Mouse (Mus musculus): Measurements from ENCODE around the gene Mmaa. TPM values are rescaled to one million over a fixed set of nuclear protein-coding genes. Genes with fewer than 3 reads are reported as not detected.

Mmaa gene
- total and polyA plus RNA-seq, 2 experiments from 2014 or later = 9.6 to 14.0 TPM

DNA sequence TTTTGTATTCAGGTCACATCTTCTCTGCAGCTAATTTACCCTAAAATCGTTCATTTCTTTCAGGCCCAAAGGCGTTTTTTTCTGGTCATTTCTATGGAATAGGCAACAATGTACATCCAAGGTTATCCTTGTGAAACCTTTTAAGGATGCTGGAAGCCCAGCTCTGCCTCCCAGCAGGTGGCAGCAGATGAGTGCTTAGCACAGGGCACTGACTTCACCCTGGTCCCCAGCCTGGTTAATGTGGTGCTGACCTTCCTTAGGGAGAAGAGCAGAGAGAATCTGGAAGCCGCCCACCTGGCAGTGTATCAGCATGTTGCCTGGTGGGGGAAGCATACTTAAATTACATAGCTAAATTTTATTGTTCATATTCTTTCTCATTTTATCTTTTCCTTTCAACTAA, 3.0 kb upstream of the Mmaa start:
- H3K36me3 ChIP-seq (replicated peaks; ENCODE audit: control insufficient read depth, insufficient read depth, low read length) = no peaks in the 10 kb centered on the region
- H3K27ac ChIP-seq (ENCODE audit: low read depth) = no peak overlapping the region
- H3K9ac ChIP-seq (replicated peaks; ENCODE audit: low read depth, low read length) = no peak overlapping the region
- ATAC-seq (ENCODE audit: insufficient read depth, low read depth) (no peak), DNase-seq (ENCODE audit: low spot score) (peak; percentile 59)
- TF ChIP-seq EP300 (IDR thresholded peaks at IDR 0.05; ENCODE audit: low read depth) = no peak
- peak; percentile 93 for TF ChIP-seq CTCF (IDR thresholded peaks at IDR 0.05; ENCODE audit: low read depth)
- no peak overlapping the region for H3K4me3 ChIP-seq (ENCODE audit: low read depth, low read length)
- no peak overlapping the region for H3K4me2 ChIP-seq (ENCODE audit: low read depth, low read length)
- peaks cover 10% of the 10 kb centered on the region for H3K4me1 ChIP-seq (ENCODE audit: control insufficient read depth, insufficient read depth)
- 33% methylated on average over 3 of the region's 3 CpGs for whole genome bisulfite sequencing
- no peaks in the 10 kb centered on the region for H3K27me3 ChIP-seq (ENCODE audit: control insufficient read depth, insufficient read depth, low read length)
- no peaks in the 10 kb centered on the region for H3K9me3 ChIP-seq (replicated peaks; ENCODE audit: control insufficient read depth, low read length)

DNA sequence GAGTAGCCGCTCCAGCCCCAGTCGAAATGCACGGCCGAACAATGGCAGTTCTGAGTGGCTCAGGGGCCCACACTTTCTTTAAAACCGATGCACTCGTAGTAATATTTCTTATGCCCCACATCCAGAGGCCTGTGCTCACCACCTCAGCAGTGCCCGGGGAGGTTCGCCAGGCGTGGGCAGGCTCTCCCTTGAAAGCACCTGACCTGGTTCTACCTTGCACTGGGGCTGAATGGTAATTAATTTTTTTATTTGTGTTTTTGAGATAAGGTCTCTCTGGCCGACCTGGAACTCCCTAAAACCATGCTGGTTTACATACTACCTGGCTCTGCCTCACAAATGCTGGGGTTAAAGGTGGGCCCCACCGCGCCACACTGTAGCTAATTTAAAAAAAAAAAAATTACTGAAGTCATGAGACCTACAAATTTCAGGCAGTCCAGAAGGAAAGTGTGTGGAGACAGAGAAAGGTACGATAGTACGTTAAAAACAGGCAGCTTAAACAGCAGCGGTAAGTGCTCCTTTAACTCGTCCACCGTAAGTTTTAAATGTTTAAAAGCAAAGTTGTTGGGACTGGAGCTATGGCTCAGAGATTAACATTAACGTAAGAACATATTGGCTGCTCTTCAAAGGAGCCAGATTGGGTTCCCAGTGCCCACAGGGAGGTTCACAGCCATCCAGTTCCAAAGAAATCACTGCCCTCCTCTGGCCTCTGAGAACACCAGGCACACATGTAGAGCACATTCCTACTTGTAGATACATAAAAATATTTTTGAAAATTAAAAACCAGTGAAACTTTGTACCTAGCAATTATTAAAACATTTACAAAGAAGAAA, 754 bp upstream of the Mmaa start:
- DNase-seq (ENCODE audit: low spot score) = no peak
- no peak for ATAC-seq (ENCODE audit: insufficient read depth, low read depth)
- no peak for TF ChIP-seq EP300 (IDR thresholded peaks at IDR 0.05; ENCODE audit: low read depth)
- no peak; the same call in 1 of the 2 replicates for TF ChIP-seq CTCF (IDR thresholded peaks at IDR 0.05; ENCODE audit: low read depth)
- Histone ChIP-seq H3K4me2 (ENCODE audit: low read depth, low read length) (peak overlapping the region; percentile 68), H3K27me3 (ENCODE audit: control insufficient read depth, insufficient read depth, low read length) (no peaks in the 10 kb centered on the region), H3K4me3 (ENCODE audit: low read depth, low read length) (peak overlapping the region; percentile 57), H3K9ac (replicated peaks; ENCODE audit: low read depth, low read length) (peak overlapping the region; percentile 77), H3K27ac (ENCODE audit: low read depth) (peak overlapping the region; percentile 93), H3K36me3 (replicated peaks; ENCODE audit: control insufficient read depth, insufficient read depth, low read length) (no peaks in the 10 kb centered on the region), H3K9me3 (replicated peaks; ENCODE audit: control insufficient read depth, low read length) (no peaks in the 10 kb centered on the region), H3K4me1 (ENCODE audit: control insufficient read depth, insufficient read depth) (peaks cover 10% of the 10 kb centered on the region)
- 20% methylated on average over 18 of the region's 18 CpGs for WGBS

DNA sequence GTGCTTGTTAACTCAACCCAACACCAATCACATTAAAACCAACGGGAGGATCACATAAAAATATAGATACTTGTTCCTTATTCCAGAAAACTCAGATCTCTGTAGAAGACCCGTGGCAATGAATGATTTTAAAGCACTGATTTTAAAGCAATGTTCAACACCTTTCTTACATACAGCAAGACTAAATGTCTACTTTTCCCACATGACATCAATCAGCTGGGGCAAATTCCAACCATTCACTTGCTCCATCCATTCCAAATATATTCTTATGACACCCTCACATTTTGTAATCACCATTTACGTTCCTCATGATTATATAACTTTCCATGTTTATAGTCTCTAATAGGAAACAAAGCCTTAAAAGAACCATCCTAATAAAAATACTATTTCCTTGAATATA, 896 bp downstream of the Mmaa start:
- Histone ChIP-seq H3K9ac (replicated peaks; ENCODE audit: low read depth, low read length) (peak overlapping the region; percentile 77), H3K4me1 (ENCODE audit: control insufficient read depth, insufficient read depth) (peaks cover 10% of the 10 kb centered on the region), H3K36me3 (replicated peaks; ENCODE audit: control insufficient read depth, insufficient read depth, low read length) (no peaks in the 10 kb centered on the region), H3K9me3 (replicated peaks; ENCODE audit: control insufficient read depth, low read length) (no peaks in the 10 kb centered on the region), H3K27me3 (ENCODE audit: control insufficient read depth, insufficient read depth, low read length) (no peaks in the 10 kb centered on the region), H3K4me2 (ENCODE audit: low read depth, low read length) (peak overlapping the region; percentile 68), H3K27ac (ENCODE audit: low read depth) (peak overlapping the region; percentile 93), H3K4me3 (ENCODE audit: low read depth, low read length) (peak overlapping the region; percentile 57)
- peak; percentile 43 for DNase-seq (ENCODE audit: low spot score)
- WGBS = 39% methylated on average over 3 of the region's 3 CpGs
- TF ChIP-seq EP300 (IDR thresholded peaks at IDR 0.05; ENCODE audit: low read depth) (no peak), CTCF (IDR thresholded peaks at IDR 0.05; ENCODE audit: low read depth) (no peak)
- no peak for ATAC-seq (ENCODE audit: insufficient read depth, low read depth)

DNA sequence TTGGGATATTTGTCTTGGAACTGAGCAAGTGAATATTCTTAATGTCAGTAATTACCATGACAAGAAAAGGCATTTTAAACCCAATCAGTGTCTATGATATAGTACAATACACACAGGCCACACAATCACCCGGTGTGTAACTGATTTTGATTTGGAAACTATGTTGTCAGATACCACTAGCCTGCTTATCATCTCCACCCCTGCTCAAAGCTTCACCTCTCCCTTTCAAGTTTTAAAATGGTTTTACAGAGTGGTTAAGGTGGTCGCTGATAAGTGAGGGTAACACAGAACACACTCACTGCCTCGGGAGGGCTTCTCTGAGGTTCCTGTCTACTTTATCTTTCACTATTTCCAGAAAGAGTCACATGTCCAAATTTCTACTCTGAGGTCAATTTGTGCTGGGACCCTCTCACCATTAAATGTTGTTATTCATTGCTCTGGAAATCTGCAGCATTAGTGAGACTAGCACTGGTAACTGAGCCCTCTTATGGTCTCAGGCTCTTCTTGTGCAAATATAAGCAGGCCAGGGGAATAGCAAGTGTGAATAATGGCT, 1.9 kb downstream of the Mmaa start:
- H3K27me3 ChIP-seq (ENCODE audit: control insufficient read depth, insufficient read depth, low read length) = no peaks in the 10 kb centered on the region
- DNase-seq (ENCODE audit: low spot score) (no peak), ATAC-seq (ENCODE audit: insufficient read depth, low read depth) (no peak)
- 33% methylated on average over 3 of the region's 3 CpGs for WGBS
- H3K4me1 ChIP-seq (ENCODE audit: control insufficient read depth, insufficient read depth) = peaks cover 10% of the 10 kb centered on the region
- H3K27ac ChIP-seq (ENCODE audit: low read depth) = peak overlapping the region; percentile 93
- H3K4me2 ChIP-seq (ENCODE audit: low read depth, low read length) = peak overlapping the region; percentile 68
- no peaks in the 10 kb centered on the region for H3K36me3 ChIP-seq (replicated peaks; ENCODE audit: control insufficient read depth, insufficient read depth, low read length)
- H3K9me3 ChIP-seq (replicated peaks; ENCODE audit: control insufficient read depth, low read length) = no peaks in the 10 kb centered on the region
- H3K4me3 ChIP-seq (ENCODE audit: low read depth, low read length) = no peak overlapping the region
- no peak for TF ChIP-seq EP300 (IDR thresholded peaks at IDR 0.05; ENCODE audit: low read depth)
- TF ChIP-seq CTCF (IDR thresholded peaks at IDR 0.05; ENCODE audit: low read depth) = no peak
- peak overlapping the region; percentile 77; the same call in 1 of the 2 replicates for H3K9ac ChIP-seq (replicated peaks; ENCODE audit: low read depth, low read length)

DNA sequence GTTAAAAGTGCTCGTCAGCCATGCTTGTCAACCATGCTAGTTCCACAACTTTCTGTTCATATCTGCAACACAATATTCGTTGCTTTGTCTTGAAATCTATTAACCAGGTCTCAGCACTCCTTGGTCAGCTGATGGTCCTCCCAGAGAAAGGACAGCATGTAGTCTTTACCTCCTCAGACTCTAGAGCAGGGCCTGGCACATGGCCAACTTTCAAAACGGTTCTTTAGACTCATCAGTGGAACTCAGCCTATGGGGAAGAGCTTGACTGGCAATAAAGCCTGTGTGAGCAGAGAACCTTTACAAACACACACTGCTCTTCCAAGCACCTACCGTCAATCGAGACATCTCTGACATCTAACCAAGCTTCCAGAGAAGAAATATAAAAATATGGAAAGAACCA, 5.1 kb downstream of the Mmaa start:
- peaks cover 10% of the 10 kb centered on the region for H3K4me1 ChIP-seq (ENCODE audit: control insufficient read depth, insufficient read depth)
- no peak for TF ChIP-seq EP300 (IDR thresholded peaks at IDR 0.05; ENCODE audit: low read depth)
- ATAC-seq (ENCODE audit: insufficient read depth, low read depth) (no peak), DNase-seq (ENCODE audit: low spot score) (no peak)
- H3K36me3 ChIP-seq (replicated peaks; ENCODE audit: control insufficient read depth, insufficient read depth, low read length) = no peaks in the 10 kb centered on the region; the same call in 1 of the 2 replicates
- H3K9ac ChIP-seq (replicated peaks; ENCODE audit: low read depth, low read length) = no peak overlapping the region
- H3K27ac ChIP-seq (ENCODE audit: low read depth) = no peak overlapping the region
- no peak overlapping the region for H3K4me2 ChIP-seq (ENCODE audit: low read depth, low read length)
- no peaks in the 10 kb centered on the region for H3K9me3 ChIP-seq (replicated peaks; ENCODE audit: control insufficient read depth, low read length)
- H3K27me3 ChIP-seq (ENCODE audit: control insufficient read depth, insufficient read depth, low read length) = no peaks in the 10 kb centered on the region
- WGBS = 60% methylated on average over 5 of the region's 5 CpGs
- H3K4me3 ChIP-seq (ENCODE audit: low read depth, low read length) = no peak overlapping the region

Measured in heart, postnatal 0 days (tissue).